8 mouse cellular contexts compared by ENCODE assay signal in the genomic region with DNA sequence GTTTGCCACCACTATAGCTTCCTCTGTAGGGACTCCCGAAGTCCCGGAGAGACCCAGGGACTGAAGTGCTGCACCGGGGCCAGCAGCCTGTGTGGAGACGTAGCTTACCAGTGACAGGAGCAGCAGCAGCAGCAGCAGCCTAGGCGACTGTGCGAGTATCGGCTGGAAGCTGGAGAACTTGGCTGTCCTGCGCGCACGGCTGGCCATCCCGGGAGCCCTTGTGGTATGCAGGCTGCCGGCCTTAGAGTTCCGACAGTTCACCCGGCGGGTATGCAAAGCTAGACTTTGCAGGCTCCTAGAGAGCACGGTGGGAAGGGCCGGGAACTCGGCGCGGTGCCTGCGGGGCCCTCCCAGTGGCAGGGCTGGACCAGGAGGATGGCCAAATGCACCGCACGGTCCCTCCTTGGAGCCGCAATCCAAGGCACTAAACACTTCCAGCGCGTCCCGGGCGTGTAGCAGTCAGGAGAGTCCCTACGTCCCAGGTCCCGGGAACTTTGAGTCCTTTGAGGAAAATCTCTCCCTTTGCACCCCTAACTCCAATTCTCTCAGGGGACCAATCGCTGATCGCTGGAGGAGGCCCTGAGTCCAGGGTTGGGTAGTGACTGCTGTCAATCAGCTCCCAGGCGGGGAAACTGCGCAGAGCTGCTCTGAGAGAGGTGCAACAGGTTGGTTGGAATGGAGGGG. TPM values are rescaled to one million over a fixed set of nuclear protein-coding genes. Genes with fewer than 3 reads are reported as not detected.
DNase-seq lines count a peak whose midpoint lies in the region; ATAC-seq and TF ChIP-seq lines count a peak whose summit lies in the region.

A gene (minus strand): TSS at position 478 of the 684 bp plus-strand sequence.

- ATAC-seq in granulocyte monocyte progenitor cell, adult 5-6 weeks (replicated peaks; ENCODE audit: poor library complexity, severe bottlenecking) = 0 out of 2 replicates have a peak, but pooled peaks have one; percentile 12
- ATAC-seq in intestine, embryonic 16.5 days = peak; percentile 99
- peak; percentile 91 for ATAC-seq in limb, embryonic 11.5 days (ENCODE audit: insufficient number of reproducible peaks, low FRiP score, low TSS enrichment, low read depth)
- peak; percentile 95 for ATAC-seq in midbrain, embryonic 13.5 days
- ATAC-seq in megakaryocyte-erythroid progenitor cell, adult 5-6 weeks (replicated peaks; ENCODE audit: low FRiP score, low TSS enrichment, poor library complexity, severe bottlenecking) = no peak

- peak within 1 kb of the TSS; percentile 97 for H3K4me2 ChIP-seq in intestine, embryonic 16.5 days (ENCODE audit: low read depth, low read length)
- H3K4me2 ChIP-seq in limb, embryonic 11.5 days (ENCODE audit: low read depth, severe bottlenecking) = peak within 1 kb of the TSS; percentile 100
- H3K4me2 ChIP-seq in midbrain, embryonic 13.5 days (replicated peaks) = peak within 1 kb of the TSS; percentile 97

- peaks cover 7% of the 10 kb centered on the region; the same call in 1 of the 2 replicates for H3K27me3 ChIP-seq in intestine, embryonic 16.5 days (replicated peaks; ENCODE audit: control insufficient read depth, insufficient read depth, low read length)
- H3K27me3 ChIP-seq in limb, embryonic 11.5 days (ENCODE audit: control insufficient read depth, insufficient read depth, low read length) = peaks cover 16% of the 10 kb centered on the region
- H3K27me3 ChIP-seq in midbrain, embryonic 13.5 days = peaks cover 37% of the 10 kb centered on the region
- no peaks in the 10 kb centered on the region for H3K27me3 ChIP-seq in testis, adult 2 months (ENCODE audit: control insufficient read depth, insufficient read depth, low read length)

- peak within 1 kb of the TSS; percentile 74 for H3K9ac ChIP-seq in intestine, embryonic 16.5 days (ENCODE audit: low read depth, low read length)
- H3K9ac ChIP-seq in limb, embryonic 11.5 days (ENCODE audit: low read length) = peak within 1 kb of the TSS; percentile 47
- H3K9ac ChIP-seq in midbrain, embryonic 13.5 days (replicated peaks) = peak within 1 kb of the TSS; percentile 69

- peaks cover 12% of the 10 kb centered on the region for H3K4me1 ChIP-seq in intestine, embryonic 16.5 days (ENCODE audit: control insufficient read depth, insufficient read depth, low read length)
- 0 out of 2 replicates have a peak, but pooled peaks cover 4% of the 10 kb centered on the region for H3K4me1 ChIP-seq in limb, embryonic 11.5 days (ENCODE audit: control insufficient read depth, insufficient read depth, low read length)
- H3K4me1 ChIP-seq in midbrain, embryonic 13.5 days (replicated peaks) = peaks cover 28% of the 10 kb centered on the region
- peaks cover 14% of the 10 kb centered on the region for H3K4me1 ChIP-seq in testis, adult 2 months (ENCODE audit: control insufficient read depth, insufficient read depth, low read length)

- peaks cover 22% of the 10 kb centered on the region for H3K9me3 ChIP-seq in intestine, embryonic 16.5 days (ENCODE audit: control insufficient read depth, low read length)
- peaks cover 3% of the 10 kb centered on the region; the same call in 1 of the 2 replicates for H3K9me3 ChIP-seq in limb, embryonic 11.5 days (ENCODE audit: control insufficient read depth, low read length)
- no peaks in the 10 kb centered on the region for H3K9me3 ChIP-seq in midbrain, embryonic 13.5 days

- 0% methylated on average over 34 of the region's 34 CpGs for WGBS in intestine, embryonic 16.5 days
- WGBS in limb, embryonic 11.5 days = 0% methylated on average over 34 of the region's 34 CpGs
- under 1% methylated on average over 34 of the region's 34 CpGs for WGBS in midbrain, embryonic 13.5 days

- peak within 1 kb of the TSS; percentile 82 for H3K27ac ChIP-seq in intestine, embryonic 16.5 days (ENCODE audit: low read length)
- no peak within 1 kb of the TSS for H3K27ac ChIP-seq in limb, embryonic 11.5 days (replicated peaks; ENCODE audit: low read depth, low read length)
- no peak within 1 kb of the TSS for H3K27ac ChIP-seq in midbrain, embryonic 13.5 days
- H3K27ac ChIP-seq in testis, adult 2 months (ENCODE audit: control insufficient read depth, insufficient read depth, low read depth, low read length) = no peak within 1 kb of the TSS

- peak within 1 kb of the TSS; percentile 71 for H3K4me3 ChIP-seq in intestine, embryonic 16.5 days (ENCODE audit: low read length)
- H3K4me3 ChIP-seq in limb, embryonic 11.5 days (ENCODE audit: low read depth, low read length) = peak within 1 kb of the TSS; percentile 44
- peak within 1 kb of the TSS; percentile 58 for H3K4me3 ChIP-seq in midbrain, embryonic 13.5 days (replicated peaks)
- peak within 1 kb of the TSS; percentile 35 for H3K4me3 ChIP-seq in testis, adult 2 months (ENCODE audit: control insufficient read depth, low read depth, low read length)

- H3K36me3 ChIP-seq in intestine, embryonic 16.5 days (ENCODE audit: control insufficient read depth, insufficient read depth, low read length) = peaks cover 22% of the 10 kb centered on the region
- no peaks in the 10 kb centered on the region for H3K36me3 ChIP-seq in limb, embryonic 11.5 days (ENCODE audit: control insufficient read depth, insufficient read depth, low read length)
- H3K36me3 ChIP-seq in midbrain, embryonic 13.5 days = no peaks in the 10 kb centered on the region
- no peaks in the 10 kb centered on the region for H3K36me3 ChIP-seq in testis, adult 2 months (ENCODE audit: control insufficient read depth, insufficient read depth, low read length)

- peak; percentile 13 to 23 for DNase-seq in adrenal gland, adult 18-20 months (ENCODE audit: low spot score in 2 of 2)
- peak; percentile 88 for DNase-seq in embryo, embryonic 10.5 days (ENCODE audit: low spot score)
- peak; percentile 85 for DNase-seq in limb, embryonic 11.5 days (ENCODE audit: low spot score)

- TF ChIP-seq CTCF in testis, adult 2 months (IDR thresholded peaks at IDR 0.05; ENCODE audit: control insufficient read depth, insufficient read depth, insufficient replicate concordance, low read depth, low read length) = no peak

- TF ChIP-seq POLR2A in testis, adult 2 months (IDR thresholded peaks at IDR 0.05; ENCODE audit: control insufficient read depth, low read depth, low read length) = no peak

RNA-seq across cellular contexts. Expression of the gene that starts here (rescaled TPM):
- total RNA-seq in adrenal gland, adult 18-20 months (2021) = under 1 TPM; 0.13 TPM
- total RNA-seq in granulocyte monocyte progenitor cell, adult 5-6 weeks (2014; fragmentation: Nextera tagmentation) = not detected in 2 replicates
- total RNA-seq in granulocyte monocyte progenitor cell, adult 5-6 weeks (2017) = not detected in 2 replicates
- 5.3 and 5.7 TPM in 2 replicates for polyA plus RNA-seq in intestine, embryonic 16.5 days (2015; fragmentation: Nextera tagmentation; extraction: Ambion mirVana)
- polyA plus RNA-seq in limb, embryonic 11.5 days (2014; fragmentation: Nextera tagmentation; extraction: Ambion mirVana) = 4.9 TPM in 2 replicates
- 1.0 and 1.1 TPM in 2 replicates for polyA plus RNA-seq in midbrain, embryonic 13.5 days (2015; fragmentation: Nextera tagmentation; extraction: Ambion mirVana)
- polyA plus RNA-seq in testis, adult 2 months (2012; rRNA removed) = 0.79 and 0.98 TPM in 2 replicates
- not detected in 2 replicates for total RNA-seq in megakaryocyte-erythroid progenitor cell, adult 5-6 weeks (2014; fragmentation: Nextera tagmentation)
- total RNA-seq in megakaryocyte-erythroid progenitor cell, adult 5-6 weeks (2017) = not detected in 2 replicates

Comparison
In these comparisons a context has a peak if more than half of its experiments do, and no peak if none do; other contexts are left out.
1. Peak in DNase-seq in adrenal gland, adult 18-20 months; RNA of the gene not detected or under 1 TPM.
2. Peak in ATAC-seq in granulocyte monocyte progenitor cell, adult 5-6 weeks; RNA of the gene not detected or under 1 TPM.
3. DNase-seq: peak in every context shown above with its lines; median percentile 88 in embryo, embryonic 10.5 days; 85 in limb, embryonic 11.5 days; 18 in adrenal gland, adult 18-20 months.